Mouse (Mus musculus): ENCODE measurements around the gene Exosc3.
A peak's percentile ranks its signal among the peaks of the same experiment; 100 is the strongest.
"Not testable (repeated sequence)": the region's sequence is repeated elsewhere in the genome, so short reads cannot be mapped to it uniquely, and the experiment has no call there.

The Exosc3 gene

GRCm38 (mm10) chr4:45342286-45343155 lies at the start of gene Exosc3:
Exosc3 (minus strand) TSS chr4:45342732.
- DNase-seq (ENCODE audit: low spot score), result peak; percentile 50

GRCm38 (mm10) chr4:45392099-45392498 lies 49.6 kb upstream of the Exosc3 start:
- DNase-seq (ENCODE audit: low spot score), result no peak

GRCm38 (mm10) chr4:45387296-45387695 lies 44.8 kb upstream of the Exosc3 start:
- DNase-seq (ENCODE audit: low spot score), result not testable (repeated sequence)

GRCm38 (mm10) chr4:45382133-45382532 lies 39.6 kb upstream of the Exosc3 start:
- DNase-seq (ENCODE audit: low spot score), result not testable (repeated sequence)

GRCm38 (mm10) chr4:45380903-45381580 lies 38.5 kb upstream of the Exosc3 start:
- not testable (repeated sequence) for DNase-seq (ENCODE audit: low spot score)

GRCm38 (mm10) chr4:45376573-45376972 lies 34.0 kb upstream of the Exosc3 start:
- no peak for DNase-seq (ENCODE audit: low spot score)

- no peak for DNase-seq (ENCODE audit: low spot score)
Observed at GRCm38 (mm10) chr4:45374879-45375278, 32.3 kb upstream of the Exosc3 start.

- DNase-seq (ENCODE audit: low spot score), result no peak
Observed at GRCm38 (mm10) chr4:45371261-45371660, 28.7 kb upstream of the Exosc3 start.

- DNase-seq (ENCODE audit: low spot score), result no peak
Observed at GRCm38 (mm10) chr4:45356653-45357052, 14.1 kb upstream of the Exosc3 start.

- peak; percentile 89 for DNase-seq (ENCODE audit: low spot score)
Observed at GRCm38 (mm10) chr4:45341669-45342249, 773 bp downstream of the Exosc3 start, which contains the start of gene Dcaf10. Dcaf10 (plus strand) TSS chr4:45342101.

GRCm38 (mm10) chr4:45341226-45341625 lies 1.3 kb downstream of the Exosc3 start:
- no peak for DNase-seq (ENCODE audit: low spot score)

- no peak for DNase-seq (ENCODE audit: low spot score)
Observed at GRCm38 (mm10) chr4:45332466-45332865, 10.1 kb downstream of the Exosc3 start.

GRCm38 (mm10) chr4:45331139-45331538 lies 11.4 kb downstream of the Exosc3 start:
- no peak for DNase-seq (ENCODE audit: low spot score)

- DNase-seq (ENCODE audit: low spot score), result peak; percentile 70
Observed at GRCm38 (mm10) chr4:45320159-45320816, 22.2 kb downstream of the Exosc3 start.

- DNase-seq (ENCODE audit: low spot score), result no peak
Observed at GRCm38 (mm10) chr4:45311056-45311455, 31.5 kb downstream of the Exosc3 start.

GRCm38 (mm10) chr4:45308606-45309005 lies 33.9 kb downstream of the Exosc3 start:
- no peak for DNase-seq (ENCODE audit: low spot score)

- DNase-seq (ENCODE audit: low spot score), result peak; percentile 14
Observed at GRCm38 (mm10) chr4:45308046-45308445, 34.5 kb downstream of the Exosc3 start.

GRCm38 (mm10) chr4:45305536-45305935 lies 37.0 kb downstream of the Exosc3 start:
- no peak for DNase-seq (ENCODE audit: low spot score)

GRCm38 (mm10) chr4:45296662-45297564 lies 45.6 kb downstream of the Exosc3 start, which contains the start of gene Trmt10b:
Trmt10b (plus strand) TSS chr4:45297127.
- peak; percentile 74 for DNase-seq (ENCODE audit: low spot score)

- DNase-seq (ENCODE audit: low spot score), result no peak
Observed at GRCm38 (mm10) chr4:45287906-45288305, 54.6 kb downstream of the Exosc3 start.

GRCm38 (mm10) chr4:45286318-45286717 lies 56.2 kb downstream of the Exosc3 start:
- DNase-seq (ENCODE audit: low spot score), result no peak

Measured in c-Kit-positive CD71-positive TER-119-positive erythroid progenitor cells, embryonic 14.5 days (primary cell).